Mouse (Mus musculus): ENCODE data around the gene Tmem220.

DNA sequence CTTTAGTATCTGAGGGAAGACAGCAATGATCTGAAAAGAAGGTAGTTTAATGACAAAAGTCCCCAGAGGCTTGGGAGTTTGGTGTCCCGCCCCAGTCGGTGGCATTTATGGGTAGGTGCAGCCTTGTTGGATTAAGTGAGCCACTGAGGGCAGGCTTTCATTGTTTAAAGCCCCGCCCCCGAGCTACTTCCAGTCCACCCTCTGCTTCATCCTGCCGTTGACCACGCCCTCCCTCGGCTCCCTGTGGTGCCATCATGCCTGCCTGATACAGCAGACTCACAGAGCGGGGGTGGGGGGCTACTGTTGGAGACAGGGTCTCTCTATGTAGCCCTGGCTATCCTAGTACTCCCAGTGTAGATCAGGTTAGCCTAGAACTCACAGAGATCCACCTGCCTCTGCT lies 18.1 kb downstream of the Tmem220 start:
- no peak for TF ChIP-seq CTCF (IDR thresholded peaks at IDR 0.05; ENCODE audit: borderline replicate concordance, control insufficient read depth, extremely low read depth, insufficient read depth, low read length, poor library complexity)
- no peak for TF ChIP-seq POLR2A (IDR thresholded peaks at IDR 0.05; ENCODE audit: control insufficient read depth, extremely low read depth, insufficient read depth, low read length, poor library complexity)
